Mouse (Mus musculus): ENCODE measurements around the gene Akip1. TPM values are rescaled to one million over a fixed set of nuclear protein-coding genes. Genes with fewer than 3 reads are reported as not detected.
A peak's percentile ranks its signal among the peaks of the same experiment; 100 is the strongest.

Gene Akip1
- polyA plus RNA-seq, 1 experiment, result 21.5 TPM

DNA sequence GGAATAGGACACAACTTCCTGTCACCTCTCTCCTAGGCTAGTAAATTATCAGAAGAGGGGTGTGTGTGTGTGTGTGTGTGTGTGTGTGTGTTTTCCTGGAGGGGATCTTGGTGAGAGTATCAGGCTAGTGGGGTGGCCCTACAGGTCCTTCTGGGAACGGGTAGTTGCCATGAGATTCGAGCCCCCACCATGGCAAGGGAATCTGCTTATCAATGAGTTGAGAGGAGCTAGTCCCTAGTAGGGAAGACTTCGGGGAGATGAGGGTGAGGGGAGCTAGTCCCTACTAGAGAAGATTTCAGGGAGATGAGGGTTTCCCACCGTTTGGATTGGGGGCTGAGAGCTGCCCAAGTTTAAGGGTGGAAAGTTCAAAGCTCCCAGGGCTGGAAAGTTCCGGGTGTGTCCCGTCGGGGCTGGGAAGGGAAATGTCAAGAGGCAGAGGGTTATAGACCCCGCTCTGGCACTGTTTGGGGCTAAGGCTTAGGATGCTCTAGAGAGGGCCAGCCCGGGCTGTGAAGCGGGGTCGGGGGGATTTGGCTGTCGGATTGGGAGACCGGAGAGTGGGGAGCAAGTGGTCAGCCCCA lies 48.0 kb downstream of the Akip1 start:
- Histone ChIP-seq H3K9ac (ENCODE audit: low read depth, poor library complexity, severe bottlenecking) (peak overlapping the region; percentile 88), H3K4me3 (ENCODE audit: low read depth, low read length) (peak overlapping the region; percentile 90), H3K36me3 (ENCODE audit: control insufficient read depth, insufficient read depth, low read length, poor library complexity, severe bottlenecking) (no peaks in the 10 kb centered on the region), H3K4me1 (ENCODE audit: control insufficient read depth, insufficient read depth, low read length) (no peaks in the 10 kb centered on the region), H3K27me3 (ENCODE audit: control insufficient read depth, insufficient read depth, low read length, poor library complexity, severe bottlenecking) (no peaks in the 10 kb centered on the region), H3K27ac (ENCODE audit: insufficient read depth, low read length) (no peak overlapping the region), H3K9me3 (replicated peaks; ENCODE audit: control insufficient read depth, insufficient read depth, low read length, poor library complexity, severe bottlenecking) (no peaks in the 10 kb centered on the region)
- no peak for TF ChIP-seq CTCF (IDR thresholded peaks at IDR 0.05; ENCODE audit: low read depth, low read length)
- no peak for TF ChIP-seq EP300 (IDR thresholded peaks at IDR 0.05; ENCODE audit: insufficient read depth, low read depth, low read length)

DNA sequence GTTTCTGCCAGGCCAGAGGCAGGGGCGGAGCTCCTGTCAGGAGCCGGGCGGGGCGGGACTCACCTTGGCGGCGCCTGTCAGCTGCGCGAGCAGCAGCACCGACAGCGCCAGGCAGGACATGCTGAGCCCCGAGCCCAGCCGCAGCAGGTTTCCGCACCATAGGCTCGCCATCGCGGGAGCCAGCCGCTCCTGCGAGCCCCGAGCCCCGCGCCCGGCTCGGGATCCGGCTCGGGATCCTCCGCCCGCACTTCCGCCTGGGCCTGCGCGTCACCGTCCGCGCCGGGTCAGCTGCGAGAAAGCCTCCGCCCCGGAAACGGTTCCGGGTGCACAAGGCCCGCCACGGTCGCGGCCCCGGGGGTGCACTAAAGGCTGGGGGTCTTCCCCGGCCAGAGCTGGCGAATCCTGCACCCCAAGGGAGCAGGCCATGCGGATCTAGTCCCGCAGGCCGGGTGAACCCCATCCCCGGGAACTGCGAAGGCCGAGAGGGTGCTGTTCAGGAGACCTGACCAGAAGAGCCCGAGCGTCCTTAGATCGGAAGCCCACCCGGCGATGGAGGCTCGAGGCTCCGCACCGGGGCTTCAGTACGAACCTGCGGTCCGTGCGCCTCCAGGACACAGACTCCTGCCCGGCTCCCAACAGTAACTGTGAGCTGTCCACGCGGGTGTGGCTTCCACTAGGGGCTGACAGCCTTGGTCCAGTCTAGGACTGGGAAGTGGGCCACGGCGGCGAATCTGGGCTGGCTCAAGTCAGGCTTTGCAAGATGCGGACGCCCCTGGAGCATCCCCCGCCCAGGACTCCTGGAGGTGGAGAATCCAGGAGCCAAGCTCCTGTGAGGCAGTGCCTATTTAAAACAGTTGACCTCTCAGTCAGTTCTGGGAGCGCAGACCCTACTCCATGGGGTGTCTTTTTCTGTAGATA lies 48.8 kb downstream of the Akip1 start, which contains the start of gene Tmem9b:
Gene Tmem9b (minus strand): TSS at position 868 of the 918 bp plus-strand sequence.
- H3K27ac ChIP-seq (ENCODE audit: insufficient read depth, low read length), result no peak within 1 kb of the TSS
- H3K27me3 ChIP-seq (ENCODE audit: control insufficient read depth, insufficient read depth, low read length, poor library complexity, severe bottlenecking), result no peaks in the 10 kb centered on the region
- TF ChIP-seq CTCF (IDR thresholded peaks at IDR 0.05; ENCODE audit: low read depth, low read length) (no peak), POLR2A (IDR thresholded peaks at IDR 0.05; ENCODE audit: insufficient read depth, low read length) (no peak), EP300 (IDR thresholded peaks at IDR 0.05; ENCODE audit: insufficient read depth, low read depth, low read length) (no peak)
- H3K4me1 ChIP-seq (ENCODE audit: control insufficient read depth, insufficient read depth, low read length), result no peaks in the 10 kb centered on the region
- peak within 1 kb of the TSS; percentile 88 for H3K9ac ChIP-seq (ENCODE audit: low read depth, poor library complexity, severe bottlenecking)
- peak within 1 kb of the TSS; percentile 90 for H3K4me3 ChIP-seq (ENCODE audit: low read depth, low read length)
- no peaks in the 10 kb centered on the region for H3K36me3 ChIP-seq (ENCODE audit: control insufficient read depth, insufficient read depth, low read length, poor library complexity, severe bottlenecking)
- H3K9me3 ChIP-seq (replicated peaks; ENCODE audit: control insufficient read depth, insufficient read depth, low read length, poor library complexity, severe bottlenecking), result no peaks in the 10 kb centered on the region

DNA sequence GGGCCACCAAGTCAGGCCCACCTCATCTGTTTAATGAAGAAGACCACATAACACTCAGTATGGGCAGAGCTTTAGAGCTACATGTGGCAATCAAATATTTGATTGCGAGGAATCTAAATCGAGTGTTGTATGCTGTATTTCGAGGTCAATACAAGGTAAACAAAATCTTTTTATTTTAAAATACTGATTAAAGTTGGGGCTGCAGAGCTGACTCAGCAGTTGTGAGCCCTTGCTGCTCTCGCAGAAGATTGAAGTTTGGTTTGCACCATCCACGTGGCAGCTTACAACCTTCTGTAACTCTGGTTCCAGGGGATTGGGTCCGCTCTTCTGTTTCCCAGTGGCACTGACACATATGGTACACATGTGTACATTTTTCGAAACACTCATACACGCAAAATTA lies 50.5 kb downstream of the Akip1 start:
- H3K36me3 ChIP-seq (ENCODE audit: control insufficient read depth, insufficient read depth, low read length, poor library complexity, severe bottlenecking), result no peaks in the 10 kb centered on the region
- H3K9me3 ChIP-seq (replicated peaks; ENCODE audit: control insufficient read depth, insufficient read depth, low read length, poor library complexity, severe bottlenecking), result no peaks in the 10 kb centered on the region
- H3K9ac ChIP-seq (ENCODE audit: low read depth, poor library complexity, severe bottlenecking), result no peak overlapping the region
- no peak overlapping the region for H3K27ac ChIP-seq (ENCODE audit: insufficient read depth, low read length)
- no peaks in the 10 kb centered on the region for H3K27me3 ChIP-seq (ENCODE audit: control insufficient read depth, insufficient read depth, low read length, poor library complexity, severe bottlenecking)
- no peak for TF ChIP-seq POLR2A (IDR thresholded peaks at IDR 0.05; ENCODE audit: insufficient read depth, low read length)
- no peak for TF ChIP-seq EP300 (IDR thresholded peaks at IDR 0.05; ENCODE audit: insufficient read depth, low read depth, low read length)
- no peak for TF ChIP-seq CTCF (IDR thresholded peaks at IDR 0.05; ENCODE audit: low read depth, low read length)
- H3K4me1 ChIP-seq (ENCODE audit: control insufficient read depth, insufficient read depth, low read length), result no peaks in the 10 kb centered on the region
- H3K4me3 ChIP-seq (ENCODE audit: low read depth, low read length), result no peak overlapping the region

DNA sequence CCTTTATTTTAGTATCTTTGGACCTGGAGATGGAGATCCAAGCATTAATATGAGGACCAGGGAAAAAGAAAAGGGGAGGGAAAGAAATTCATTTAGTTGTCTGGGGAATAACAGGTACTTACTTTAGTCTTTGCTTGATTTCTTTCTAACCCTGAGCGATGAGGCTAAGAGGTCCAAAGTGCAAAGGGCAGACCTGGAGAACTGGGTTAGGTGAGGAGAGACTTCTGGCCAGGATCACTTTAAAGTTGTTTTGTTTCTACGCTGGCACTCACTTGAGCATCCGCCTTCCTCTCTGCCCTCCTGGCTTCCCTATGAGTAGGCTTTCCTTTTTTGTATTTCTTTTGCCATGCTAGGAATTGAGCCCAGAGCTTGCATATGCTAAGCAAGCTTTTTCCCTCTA lies 52.8 kb downstream of the Akip1 start:
- no peaks in the 10 kb centered on the region for H3K9me3 ChIP-seq (replicated peaks; ENCODE audit: control insufficient read depth, insufficient read depth, low read length, poor library complexity, severe bottlenecking)
- H3K9ac ChIP-seq (ENCODE audit: low read depth, poor library complexity, severe bottlenecking), result no peak overlapping the region
- no peaks in the 10 kb centered on the region for H3K36me3 ChIP-seq (ENCODE audit: control insufficient read depth, insufficient read depth, low read length, poor library complexity, severe bottlenecking)
- H3K4me3 ChIP-seq (ENCODE audit: low read depth, low read length), result no peak overlapping the region
- H3K4me1 ChIP-seq (ENCODE audit: control insufficient read depth, insufficient read depth, low read length), result no peaks in the 10 kb centered on the region
- no peak for TF ChIP-seq EP300 (IDR thresholded peaks at IDR 0.05; ENCODE audit: insufficient read depth, low read depth, low read length)
- no peak for TF ChIP-seq POLR2A (IDR thresholded peaks at IDR 0.05; ENCODE audit: insufficient read depth, low read length)
- TF ChIP-seq CTCF (IDR thresholded peaks at IDR 0.05; ENCODE audit: low read depth, low read length), result no peak
- no peak overlapping the region for H3K27ac ChIP-seq (ENCODE audit: insufficient read depth, low read length)
- no peaks in the 10 kb centered on the region for H3K27me3 ChIP-seq (ENCODE audit: control insufficient read depth, insufficient read depth, low read length, poor library complexity, severe bottlenecking)

Other genes with a start within 250 kb of the Akip1 start
- 0.30 and 0.63 TPM in 2 replicates for gene Trim66, start 195.6 kb upstream of the Akip1 start, polyA plus RNA-seq (2011; ENCODE audit: insufficient read depth, insufficient read length, low read depth, missing spikeins)
- gene Rpl27a, start 184.5 kb upstream of the Akip1 start, polyA plus RNA-seq (2011; ENCODE audit: insufficient read depth, insufficient read length, low read depth, missing spikeins), result 640 and 699 TPM in 2 replicates
- gene St5, start 85 bp upstream of the Akip1 start, polyA plus RNA-seq (2011; ENCODE audit: insufficient read depth, insufficient read length, low read depth, missing spikeins), result 36.7 and 42.2 TPM in 2 replicates
- gene BC051019, start 20.2 kb downstream of the Akip1 start, polyA plus RNA-seq (2011; ENCODE audit: insufficient read depth, insufficient read length, low read depth, missing spikeins), result not detected in 2 replicates
- not detected in 2 replicates for gene Ascl3, start 28.0 kb downstream of the Akip1 start, polyA plus RNA-seq (2011; ENCODE audit: insufficient read depth, insufficient read length, low read depth, missing spikeins)
- gene Tmem9b, start 49.2 kb downstream of the Akip1 start, polyA plus RNA-seq (2011; ENCODE audit: insufficient read depth, insufficient read length, low read depth, missing spikeins), result 13.8 and 14.5 TPM in 2 replicates
- gene Nrip3, start 78.3 kb downstream of the Akip1 start, polyA plus RNA-seq (2011; ENCODE audit: insufficient read depth, insufficient read length, low read depth, missing spikeins), result 0.85 and 1.6 TPM in 2 replicates
- gene Scube2, start 162.0 kb downstream of the Akip1 start, polyA plus RNA-seq (2011; ENCODE audit: insufficient read depth, insufficient read length, low read depth, missing spikeins), result 0.22 and 0.87 TPM in 2 replicates